Mouse (Mus musculus) embryonic facial prominence, embryonic 14.5 days (tissue): ENCODE measurements at regions not wholly inside any gene's neighbourhood (a gene's known extent, or its start where the extent isn't known, plus 50 kb on each side); places are given as distances from the start of the nearest gene placed in this dataset.

Experiments
- ATAC-seq: fragments of 200-750 bp; cut with Nextera tagmentation; 2 replicates; pipeline ENCODE4 v1.8.0; 2017; ENCODE audit warnings: low read depth, moderate number of reproducible peaks, moderate TSS enrichment
- DNase-seq: peaks from one replicate; pipeline ENCODE4 v3.0.0-alpha.2; 2015; ENCODE audit warnings: low spot score
- H3K27ac ChIP-seq: fragments of 300-500 bp; sonication (generic); replicated peaks from 2 replicates; pipeline ENCODE4 v1.5.1; 2014; ENCODE audit warnings: low read depth, mild to moderate bottlenecking, low read length, moderate library complexity
- H3K27me3 ChIP-seq: fragments of 300-500 bp; sonication (generic); replicated peaks from 2 replicates; pipeline ENCODE4 v1.6.1; 2014; ENCODE audit warnings: low read length; ENCODE audit not compliant: control insufficient read depth, insufficient read depth
- H3K36me3 ChIP-seq: fragments of 300-500 bp; sonication (generic); 2 replicates; pipeline ENCODE4 v1.6.1; 2014; ENCODE audit warnings: low read length, mixed read lengths; ENCODE audit not compliant: control insufficient read depth, insufficient read depth
- H3K4me1 ChIP-seq: fragments of 300-500 bp; sonication (generic); 2 replicates; pipeline ENCODE4 v1.6.1; 2014; ENCODE audit warnings: antibody characterized with exemption, low read length; ENCODE audit not compliant: control insufficient read depth, insufficient read depth
- H3K4me2 ChIP-seq: fragments of 300-500 bp; sonication (generic); 2 replicates; pipeline ENCODE4 v1.6.1; 2014; ENCODE audit warnings: low read depth, mild to moderate bottlenecking, low read length, moderate library complexity, mixed read lengths
- H3K4me3 ChIP-seq: fragments of 300-500 bp; sonication (generic); 2 replicates; pipeline ENCODE4 v1.5.1; 2014; ENCODE audit warnings: low read depth, mild to moderate bottlenecking, low read length
- H3K9ac ChIP-seq: fragments of 300-500 bp; sonication (generic); 2 replicates; pipeline ENCODE4 v1.6.1; 2014; ENCODE audit warnings: low read depth, mild to moderate bottlenecking, low read length, moderate library complexity, mixed read lengths
- H3K9me3 ChIP-seq: fragments of 300-500 bp; sonication (generic); 2 replicates; pipeline ENCODE4 v1.6.1; 2016; ENCODE audit warnings: low read length; ENCODE audit not compliant: control insufficient read depth
- WGBS: fragments of 180-500 bp; shearing (Covaris S2); extraction: QIAGEN DNeasy Blood & Tissue Kit; methylation state at CpG from one replicate; pipeline ENCODE4 v1.1.7; 2014; 5-methylcytosine and 5-hydroxymethylcytosine counted together

GRCm38 (mm10) chr9:15175866-15176265 lies 63.0 kb upstream of the Vstm5 start:
- 85% methylated on average over 1 of the region's 1 CpGs for WGBS
- H3K27ac ChIP-seq: no peak overlapping the region
- DNase-seq (no peak), ATAC-seq (no peak)
- no peaks in the 10 kb centered on the region for H3K9me3 ChIP-seq
- H3K27me3 ChIP-seq: no peaks in the 10 kb centered on the region
- no peak overlapping the region for H3K4me2 ChIP-seq
- H3K36me3 ChIP-seq: no peaks in the 10 kb centered on the region
- H3K9ac ChIP-seq: no peak overlapping the region
- no peak overlapping the region for H3K4me3 ChIP-seq
- H3K4me1 ChIP-seq: no peaks in the 10 kb centered on the region

- WGBS: 91% methylated on average over 1 of the region's 1 CpGs
Measured at GRCm38 (mm10) chr9:15175412-15175811, 63.4 kb upstream of the Vstm5 start.

GRCm38 (mm10) chr9:15170911-15171310 lies 59.0 kb upstream of the Hephl1 start:
- Histone ChIP-seq H3K9ac (no peak overlapping the region), H3K27me3 (no peaks in the 10 kb centered on the region), H3K4me3 (no peak overlapping the region), H3K36me3 (no peaks in the 10 kb centered on the region), H3K4me1 (no peaks in the 10 kb centered on the region), H3K27ac (no peak overlapping the region), H3K9me3 (no peaks in the 10 kb centered on the region), H3K4me2 (no peak overlapping the region)
- 23% methylated on average over 3 of the region's 3 CpGs for WGBS
- peak; percentile 27 for DNase-seq
- ATAC-seq: no peak

More at GRCm38 (mm10) chr9:15175412-15175811, 63.4 kb upstream of the Vstm5 start:
- Histone ChIP-seq H3K4me1 (no peaks in the 10 kb centered on the region), H3K36me3 (no peaks in the 10 kb centered on the region), H3K4me3 (no peak overlapping the region), H3K4me2 (no peak overlapping the region), H3K27ac (no peak overlapping the region), H3K9ac (no peak overlapping the region), H3K9me3 (no peaks in the 10 kb centered on the region), H3K27me3 (no peaks in the 10 kb centered on the region)
- DNase-seq (no peak), ATAC-seq (no peak)

GRCm38 (mm10) chr9:15169714-15170113 lies 57.8 kb upstream of the Hephl1 start:
- Histone ChIP-seq H3K27me3 (no peaks in the 10 kb centered on the region), H3K27ac (no peak overlapping the region), H3K9me3 (no peaks in the 10 kb centered on the region), H3K9ac (no peak overlapping the region), H3K4me3 (no peak overlapping the region), H3K4me2 (no peak overlapping the region), H3K36me3 (no peaks in the 10 kb centered on the region), H3K4me1 (no peaks in the 10 kb centered on the region)
- DNase-seq (peak; percentile 62), ATAC-seq (0 out of 2 replicates have a peak, but pooled peaks have one; percentile 37)
- 71% methylated on average over 1 of the region's 1 CpGs for WGBS

GRCm38 (mm10) chr9:15168961-15169360 lies 57.1 kb upstream of the Hephl1 start:
- H3K27ac ChIP-seq: no peak overlapping the region
- H3K4me3 ChIP-seq: no peak overlapping the region
- DNase-seq (no peak), ATAC-seq (no peak)
- H3K9me3 ChIP-seq: no peaks in the 10 kb centered on the region
- no peaks in the 10 kb centered on the region for H3K4me1 ChIP-seq
- no peaks in the 10 kb centered on the region for H3K27me3 ChIP-seq
- H3K9ac ChIP-seq: no peak overlapping the region
- no peak overlapping the region for H3K4me2 ChIP-seq
- 73% methylated on average over 6 of the region's 6 CpGs for WGBS
- no peaks in the 10 kb centered on the region for H3K36me3 ChIP-seq

- H3K4me3 ChIP-seq: no peak overlapping the region
- no peak overlapping the region for H3K4me2 ChIP-seq
- no peak overlapping the region for H3K9ac ChIP-seq
- ATAC-seq: no peak
- peaks cover 6% of the 10 kb centered on the region; the same call in 1 of the 2 replicates for H3K9me3 ChIP-seq
- H3K4me1 ChIP-seq: no peaks in the 10 kb centered on the region
- H3K27ac ChIP-seq: no peak overlapping the region
- WGBS: 92% methylated on average over 2 of the region's 2 CpGs
- no peaks in the 10 kb centered on the region for H3K36me3 ChIP-seq
- no peak for DNase-seq
- H3K27me3 ChIP-seq: no peaks in the 10 kb centered on the region
Measured at GRCm38 (mm10) chr9:15166896-15167295, 55.0 kb upstream of the Hephl1 start.

GRCm38 (mm10) chr9:15166476-15166875 lies 54.6 kb upstream of the Hephl1 start:
- no peaks in the 10 kb centered on the region for H3K36me3 ChIP-seq
- H3K4me1 ChIP-seq: no peaks in the 10 kb centered on the region
- WGBS: 89% methylated on average over 4 of the region's 4 CpGs
- no peak for DNase-seq
- no peaks in the 10 kb centered on the region for H3K27me3 ChIP-seq
- H3K9ac ChIP-seq: no peak overlapping the region
- H3K4me3 ChIP-seq: no peak overlapping the region
- H3K9me3 ChIP-seq: peaks cover 9% of the 10 kb centered on the region
- no peak overlapping the region for H3K27ac ChIP-seq
- H3K4me2 ChIP-seq: no peak overlapping the region
- no peak for ATAC-seq
